Mouse (Mus musculus) small intestine, adult 2 months (tissue): ENCODE measurements at regions not wholly inside any gene's neighbourhood (a gene's known extent, or its start where the extent isn't known, plus 50 kb on each side); places are given as distances from the start of the nearest gene placed in this dataset.

Experiments
- CTCF ChIP-seq: fragments of 200-500 bp; IDR thresholded peaks from 2 replicates; pipeline ENCODE4 v1.5.1; 2012; ENCODE audit warnings: low read depth, mild to moderate bottlenecking, control low read depth, inconsistent platforms, low read length, moderate library complexity, mixed read lengths; ENCODE audit not compliant: insufficient replicate concordance, insufficient read length; ENCODE audit errors: extremely low read depth
- POLR2A ChIP-seq: fragments of 200-500 bp; IDR thresholded peaks from 2 replicates; pipeline ENCODE4 v1.6.1; 2012; ENCODE audit warnings: low read depth, mild to moderate bottlenecking, control low read depth, inconsistent platforms, low read length, moderate library complexity

- no peak for TF ChIP-seq CTCF
- no peak for TF ChIP-seq POLR2A
Observed at GRCm38 (mm10) chr9:61673575-61674203, 240.7 kb downstream of the Rplp1 start.
